Mouse (Mus musculus): ENCODE results near the gene Rorb. TPM values are rescaled to one million over a fixed set of nuclear protein-coding genes. Genes with fewer than 3 reads are reported as not detected.

Rorb gene
- total and polyA plus RNA-seq, 3 experiments = not detected

GRCm38 (mm10) chr19:19058710-19059398, 52.1 kb downstream of the Rorb start:
- H3K4me2 ChIP-seq (ENCODE audit: insufficient read depth, low read depth, poor library complexity, severe bottlenecking) = no peak overlapping the region
- H3K9me3 ChIP-seq (replicated peaks; ENCODE audit: low read length) = no peaks in the 10 kb centered on the region
- in situ Hi-C loops (cut with MboI; ENCODE audit: low pct_ligation_motif_present, low pct_unique_long_range_greater_than_20kb, low sequenced_read_pairs) = no loop called here
- dilution Hi-C loops (cut with MboI; ENCODE audit: extremely low pct_ligation_motif_present, extremely low pct_unique_long_range_greater_than_20kb, low sequenced_read_pairs) = no loop called here
- no peaks in the 10 kb centered on the region for H3K27me3 ChIP-seq (replicated peaks)
- no peaks in the 10 kb centered on the region for H3K4me1 ChIP-seq (ENCODE audit: control insufficient read depth in 1 of 2, insufficient read depth in 2 of 2)
- H3K4me3 ChIP-seq (replicated peaks in 1 of 3; ENCODE audit: low read depth in 2 of 3, low read length in 2 of 3, poor library complexity in 1 of 3) = no peak overlapping the region
- no peak for DNase-seq (ENCODE audit: extremely low read depth)
- no peak overlapping the region for H3K9ac ChIP-seq (ENCODE audit: insufficient read depth, low read depth)
- H3K27ac ChIP-seq (ENCODE audit: insufficient read depth, low read depth) = no peak overlapping the region
- H3K36me3 ChIP-seq (replicated peaks in 1 of 2; ENCODE audit: control insufficient read depth in 1 of 2, insufficient read depth in 1 of 2, low read length in 1 of 2) = no peaks in the 10 kb centered on the region
- TF ChIP-seq MAFK (IDR thresholded peaks at IDR 0.05; ENCODE audit: insufficient replicate concordance, low read length) (no peak), ZNF384 (IDR thresholded peaks at IDR 0.05; ENCODE audit: low read depth, low read length) (no peak), SMC3 (IDR thresholded peaks at IDR 0.05; ENCODE audit: low read depth, low read length) (no peak), ETS1 (conservative IDR thresholded peaks at IDR 0.05; ENCODE audit: low read depth, low read length) (no peak), USF2 (conservative IDR thresholded peaks at IDR 0.05; ENCODE audit: low read depth, low read length) (no peak), UBTF (IDR thresholded peaks at IDR 0.05; ENCODE audit: low read depth, low read length) (no peak), GABPA (IDR thresholded peaks at IDR 0.05; ENCODE audit: insufficient replicate concordance, low read depth, low read length) (no peak), TBP (conservative IDR thresholded peaks at IDR 0.05; ENCODE audit: low read depth, low read length) (no peak), BHLHE40 (IDR thresholded peaks at IDR 0.05; ENCODE audit: low read depth, low read length) (no peak), PAX5 (IDR thresholded peaks at IDR 0.05; ENCODE audit: low read length) (no peak)
- no peaks in the 10 kb centered on the region for H3K79me2 ChIP-seq (replicated peaks; ENCODE audit: control insufficient read depth, extremely low read depth, insufficient read depth, poor library complexity, severe bottlenecking)

GRCm38 (mm10) chr19:19058201-19058600, 52.8 kb downstream of the Rorb start:
- dilution Hi-C loops (cut with MboI; ENCODE audit: extremely low pct_ligation_motif_present, extremely low pct_unique_long_range_greater_than_20kb, low sequenced_read_pairs) = no loop called here
- no peaks in the 10 kb centered on the region for H3K27me3 ChIP-seq (replicated peaks)

More at GRCm38 (mm10) chr19:19058201-19058600, 52.8 kb downstream of the Rorb start:
- in situ Hi-C loops (cut with MboI; ENCODE audit: low pct_ligation_motif_present, low pct_unique_long_range_greater_than_20kb, low sequenced_read_pairs) = no loop called here
- Histone ChIP-seq H3K4me3 (replicated peaks in 1 of 3; ENCODE audit: low read depth in 2 of 3, low read length in 2 of 3, poor library complexity in 1 of 3) (no peak overlapping the region), H3K36me3 (replicated peaks in 1 of 2; ENCODE audit: control insufficient read depth in 1 of 2, insufficient read depth in 1 of 2, low read length in 1 of 2) (no peaks in the 10 kb centered on the region), H3K79me2 (replicated peaks; ENCODE audit: control insufficient read depth, extremely low read depth, insufficient read depth, poor library complexity, severe bottlenecking) (no peaks in the 10 kb centered on the region), H3K9me3 (replicated peaks; ENCODE audit: low read length) (no peaks in the 10 kb centered on the region), H3K4me2 (ENCODE audit: insufficient read depth, low read depth, poor library complexity, severe bottlenecking) (no peak overlapping the region), H3K4me1 (ENCODE audit: control insufficient read depth in 1 of 2, insufficient read depth in 2 of 2) (no peaks in the 10 kb centered on the region), H3K27ac (ENCODE audit: insufficient read depth, low read depth) (no peak overlapping the region), H3K9ac (ENCODE audit: insufficient read depth, low read depth) (no peak overlapping the region)
- TF ChIP-seq MXI1 (IDR thresholded peaks at IDR 0.05; ENCODE audit: low read depth, low read length) (no peak), GABPA (IDR thresholded peaks at IDR 0.05; ENCODE audit: insufficient replicate concordance, low read depth, low read length) (no peak), ETS1 (conservative IDR thresholded peaks at IDR 0.05; ENCODE audit: low read depth, low read length) (no peak), NELFE (IDR thresholded peaks at IDR 0.05; ENCODE audit: low read depth, low read length) (no peak), CHD2 (IDR thresholded peaks at IDR 0.05; ENCODE audit: low read length) (no peak), JUN (IDR thresholded peaks at IDR 0.05; ENCODE audit: insufficient read depth, low read depth, low read length) (no peak), MYC (IDR thresholded peaks at IDR 0.05; ENCODE audit: low read depth, low read length) (no peak), NRF1 (IDR thresholded peaks at IDR 0.05; ENCODE audit: low read depth, low read length) (no peak), ZNF384 (IDR thresholded peaks at IDR 0.05; ENCODE audit: low read depth, low read length) (no peak), POLR2A (IDR thresholded peaks at IDR 0.05; ENCODE audit: low read depth, low read length) (no peak), MAFK (IDR thresholded peaks at IDR 0.05; ENCODE audit: insufficient replicate concordance, low read length) (no peak), RCOR1 (conservative IDR thresholded peaks at IDR 0.05; ENCODE audit: low read depth, low read length) (no peak), MAZ (IDR thresholded peaks at IDR 0.05; ENCODE audit: low read depth, low read length) (no peak), USF2 (conservative IDR thresholded peaks at IDR 0.05; ENCODE audit: low read depth, low read length) (no peak), BHLHE40 (IDR thresholded peaks at IDR 0.05; ENCODE audit: low read depth, low read length) (no peak), PAX5 (IDR thresholded peaks at IDR 0.05; ENCODE audit: low read length) (no peak), USF1 (IDR thresholded peaks at IDR 0.05; ENCODE audit: low read depth, low read length) (no peak)
- no peak for DNase-seq (ENCODE audit: extremely low read depth)

Measured in CH12.LX (cell line).